Mouse (Mus musculus) embryo, embryonic 11 days (tissue): ENCODE measurements around the gene Rbm45.
A peak's percentile ranks its signal among the peaks of the same experiment; 100 is the strongest.

Experiments used
- DNase-seq: peaks from one replicate; pipeline ENCODE4 v3.0.0-alpha.2; 2015

Gene Rbm45

GRCm38 (mm10) chr2:76400178-76400577 is 30.4 kb downstream of the Rbm45 start:
- no peak for DNase-seq

- DNase-seq: no peak
Measured at GRCm38 (mm10) chr2:76405596-76406150, 35.9 kb downstream of the Rbm45 start.

GRCm38 (mm10) chr2:76406151-76406936 is 36.6 kb downstream of the Rbm45 start, which contains the start of gene Osbpl6:
TSS of gene Osbpl6 (plus strand) at chr2:76406508.
- DNase-seq: peak; percentile 91

- peak; percentile 83 for DNase-seq
Measured at GRCm38 (mm10) chr2:76406937-76407441, 37.2 kb downstream of the Rbm45 start.

GRCm38 (mm10) chr2:76409526-76409925 is 39.7 kb downstream of the Rbm45 start:
- no peak for DNase-seq

GRCm38 (mm10) chr2:76409986-76410385 is 40.2 kb downstream of the Rbm45 start:
- DNase-seq: no peak

GRCm38 (mm10) chr2:76412924-76413323 is 43.1 kb downstream of the Rbm45 start:
- no peak for DNase-seq

GRCm38 (mm10) chr2:76417446-76418141 is 47.8 kb downstream of the Rbm45 start:
- no peak for DNase-seq

- DNase-seq: no peak
Measured at GRCm38 (mm10) chr2:76418142-76418518, 48.3 kb downstream of the Rbm45 start.

- DNase-seq: no peak
Measured at GRCm38 (mm10) chr2:76421411-76421924, 51.7 kb downstream of the Rbm45 start.

- DNase-seq: no peak
Measured at GRCm38 (mm10) chr2:76426816-76427215, 57.0 kb downstream of the Rbm45 start.

- no peak for DNase-seq
Measured at GRCm38 (mm10) chr2:76429318-76429717, 59.5 kb downstream of the Rbm45 start.

- DNase-seq: no peak
Measured at GRCm38 (mm10) chr2:76429855-76430254, 60.1 kb downstream of the Rbm45 start.

- no peak for DNase-seq
Measured at GRCm38 (mm10) chr2:76430539-76430938, 60.8 kb downstream of the Rbm45 start.
